Mouse (Mus musculus) brain, embryonic 14.5 days (tissue): ENCODE results near the gene Hic2. TPM values are rescaled to one million over a fixed set of nuclear protein-coding genes. Genes with fewer than 3 reads are reported as not detected.

Experiments used
- DNase-seq: peaks from one replicate; pipeline ENCODE4 v3.0.0-alpha.2; 2011; ENCODE audit warnings: low read depth
- CTCF ChIP-seq: fragments of 200-500 bp; IDR thresholded peaks from 2 replicates; pipeline ENCODE4 v1.5.1; 2012; ENCODE audit warnings: inconsistent platforms, mild to moderate bottlenecking, moderate library complexity, borderline replicate concordance; ENCODE audit not compliant: insufficient read depth, insufficient read length; ENCODE audit errors: extremely low read depth
- POLR2A ChIP-seq: fragments of 200-500 bp; IDR thresholded peaks from 2 replicates; pipeline ENCODE4 v1.6.1; 2012; ENCODE audit warnings: mild to moderate bottlenecking, inconsistent platforms, borderline replicate concordance; ENCODE audit not compliant: poor library complexity, insufficient read depth, insufficient read length, severe bottlenecking; ENCODE audit errors: extremely low read depth
- polyA plus RNA-seq: library from polyadenylated mRNA; depleted of rRNA; stranded (reverse); fragments of >200 nt; gene quantifications from 2 replicates; pipeline ENCODE4 v1.2.3, GENCODE M21; 2012; rRNA removed

The Hic2 gene
- polyA plus RNA-seq: 12.1 and 16.4 TPM in 2 replicates

GRCm38 (mm10) chr16:17232794-17233701, at the start of gene Hic2:
TSS of gene Hic2 (plus strand) at chr16:17233572.
- TF ChIP-seq POLR2A: peak; percentile 97
- no peak for TF ChIP-seq CTCF
- DNase-seq: peak; percentile 97

- no peak for DNase-seq
- no peak for TF ChIP-seq CTCF
Measured at GRCm38 (mm10) chr16:17185475-17185874, 47.9 kb upstream of the Hic2 start.

DNA sequence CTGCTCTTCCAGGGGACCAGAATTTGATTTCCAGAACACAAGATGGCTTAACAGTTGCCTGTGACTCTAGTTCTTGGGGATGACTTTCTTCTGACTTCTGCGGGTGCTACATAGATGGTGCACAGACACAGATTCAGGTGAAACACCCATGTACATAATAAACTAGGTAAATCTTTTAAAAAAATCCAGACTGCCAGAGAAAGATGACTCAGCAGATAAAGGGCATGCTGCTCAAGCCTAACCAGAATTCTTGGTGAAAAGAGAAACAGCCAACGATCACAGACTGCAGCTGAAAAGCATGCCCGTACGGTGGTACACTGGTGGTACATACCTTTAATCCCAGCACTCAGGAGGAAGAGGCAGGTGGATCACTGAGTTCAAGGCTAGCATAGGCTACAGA, 39.5 kb upstream of the Hic2 start:
- no peak for DNase-seq
- TF ChIP-seq POLR2A (no peak), CTCF (no peak)

DNA sequence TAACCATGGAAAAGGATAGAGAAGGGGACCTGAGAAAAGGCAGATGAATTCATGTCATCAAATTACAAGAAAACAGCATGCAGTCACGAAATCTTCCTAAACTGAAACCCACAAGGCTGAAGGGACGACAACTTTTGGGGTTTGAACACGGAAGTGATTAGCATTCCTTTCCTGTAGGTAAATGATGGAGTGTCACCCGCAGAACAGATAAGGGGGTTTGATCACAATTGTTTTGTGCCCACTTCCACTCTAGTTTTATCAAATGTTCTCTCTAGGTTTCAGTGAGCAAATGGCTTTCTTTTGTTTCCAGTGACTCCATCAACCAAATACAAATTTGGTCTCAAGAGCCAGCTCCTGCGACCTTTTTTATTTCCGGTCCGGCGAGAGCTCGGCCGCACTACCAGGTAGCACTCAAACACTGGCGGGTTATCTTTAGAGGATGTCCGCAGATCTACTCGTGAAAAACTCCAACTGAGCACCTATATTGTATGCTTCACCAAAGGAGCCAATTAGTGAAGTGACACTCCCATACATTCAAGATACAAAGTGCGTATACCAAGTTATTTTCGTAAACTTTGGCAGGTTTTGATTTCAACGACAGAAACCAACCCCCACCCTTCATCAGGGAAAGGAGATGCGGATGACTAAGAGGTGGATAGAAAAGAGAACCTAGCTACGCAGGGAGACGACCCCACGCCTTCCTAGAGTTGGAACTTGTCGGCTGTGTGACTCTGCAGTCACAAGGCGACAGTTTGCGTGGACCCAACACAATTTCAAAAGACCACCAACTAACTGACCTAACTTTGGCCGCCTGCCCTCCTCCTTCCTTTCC, 33.0 kb upstream of the Hic2 start:
- peak; percentile 24 for DNase-seq
- TF ChIP-seq POLR2A: no peak
- no peak for TF ChIP-seq CTCF

GRCm38 (mm10) chr16:17200953-17201707, 32.2 kb upstream of the Hic2 start:
- TF ChIP-seq POLR2A (peak; percentile 62; the same call in 1 of the 2 replicates), CTCF (no peak)

DNA sequence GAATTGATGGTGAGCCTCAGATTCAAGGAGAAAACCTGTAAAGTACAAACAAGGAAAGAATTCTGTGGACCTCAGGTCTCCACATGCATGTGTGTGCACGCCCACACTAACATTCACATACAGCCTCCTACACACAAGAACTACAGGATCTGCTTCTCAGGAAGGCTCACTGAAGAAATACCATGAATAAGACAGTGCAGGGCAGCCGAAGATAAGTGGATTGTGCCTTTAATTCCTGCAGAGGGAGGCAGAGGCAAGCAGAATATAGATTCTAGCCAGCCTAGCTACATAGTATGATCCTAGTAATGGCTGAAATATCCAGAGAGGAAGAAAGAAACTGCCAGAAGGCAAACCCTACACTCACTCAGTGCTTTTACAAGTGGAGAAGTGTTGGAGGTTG, 31.4 kb upstream of the Hic2 start:
- DNase-seq: peak; percentile 55
- TF ChIP-seq CTCF: peak; percentile 26; the same call in 1 of the 2 replicates
- TF ChIP-seq POLR2A: no peak

More at GRCm38 (mm10) chr16:17200953-17201707, 32.2 kb upstream of the Hic2 start:
- DNase-seq: peak; percentile 94

DNA sequence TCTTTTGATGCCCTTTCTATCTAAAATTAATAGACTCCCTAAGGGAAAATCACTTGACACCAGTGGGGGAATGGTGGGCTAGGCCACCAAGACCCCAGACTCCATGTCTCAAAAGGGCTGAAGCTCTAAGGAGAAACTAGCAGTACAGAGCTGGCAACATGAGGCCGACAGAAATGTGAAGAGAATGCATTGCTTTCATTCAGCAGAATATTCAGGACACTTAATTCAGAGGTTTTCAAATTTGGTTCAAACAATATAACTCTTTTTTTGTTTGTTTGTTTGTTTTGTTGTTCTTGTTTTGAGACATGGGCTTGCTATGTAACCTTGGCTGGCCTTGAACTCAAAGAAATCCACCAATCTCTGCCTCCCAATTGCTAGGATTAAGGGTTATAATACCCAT, 30.8 kb upstream of the Hic2 start, which contains the start of gene Ube2l3:
Ube2l3 (minus strand) TSS at position 101 of the 400 bp plus-strand sequence.
- DNase-seq: no peak
- TF ChIP-seq CTCF (no peak), POLR2A (no peak)

DNA sequence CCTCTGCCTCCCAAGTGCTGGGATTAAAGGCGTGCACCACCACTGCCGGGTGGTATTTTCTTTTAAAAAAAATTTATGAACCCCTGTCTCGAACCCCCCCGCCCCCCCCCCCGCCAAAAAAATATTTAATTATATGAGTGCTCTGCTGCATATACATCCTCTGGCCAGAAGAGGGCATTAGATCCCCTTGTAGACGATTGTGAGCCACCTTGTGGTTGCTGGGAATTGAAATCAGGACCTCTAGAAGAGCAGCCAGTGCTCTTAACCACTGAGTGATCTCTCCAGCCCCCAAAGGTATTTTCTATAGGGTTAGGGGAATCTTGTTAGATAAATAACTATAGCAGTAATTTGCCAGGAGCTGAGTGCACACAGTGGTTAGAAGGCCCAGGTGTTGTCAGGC, 28.4 kb upstream of the Hic2 start:
- peak; percentile 50 for DNase-seq
- TF ChIP-seq POLR2A (no peak), CTCF (peak; percentile 49; the same call in 1 of the 2 replicates)

DNA sequence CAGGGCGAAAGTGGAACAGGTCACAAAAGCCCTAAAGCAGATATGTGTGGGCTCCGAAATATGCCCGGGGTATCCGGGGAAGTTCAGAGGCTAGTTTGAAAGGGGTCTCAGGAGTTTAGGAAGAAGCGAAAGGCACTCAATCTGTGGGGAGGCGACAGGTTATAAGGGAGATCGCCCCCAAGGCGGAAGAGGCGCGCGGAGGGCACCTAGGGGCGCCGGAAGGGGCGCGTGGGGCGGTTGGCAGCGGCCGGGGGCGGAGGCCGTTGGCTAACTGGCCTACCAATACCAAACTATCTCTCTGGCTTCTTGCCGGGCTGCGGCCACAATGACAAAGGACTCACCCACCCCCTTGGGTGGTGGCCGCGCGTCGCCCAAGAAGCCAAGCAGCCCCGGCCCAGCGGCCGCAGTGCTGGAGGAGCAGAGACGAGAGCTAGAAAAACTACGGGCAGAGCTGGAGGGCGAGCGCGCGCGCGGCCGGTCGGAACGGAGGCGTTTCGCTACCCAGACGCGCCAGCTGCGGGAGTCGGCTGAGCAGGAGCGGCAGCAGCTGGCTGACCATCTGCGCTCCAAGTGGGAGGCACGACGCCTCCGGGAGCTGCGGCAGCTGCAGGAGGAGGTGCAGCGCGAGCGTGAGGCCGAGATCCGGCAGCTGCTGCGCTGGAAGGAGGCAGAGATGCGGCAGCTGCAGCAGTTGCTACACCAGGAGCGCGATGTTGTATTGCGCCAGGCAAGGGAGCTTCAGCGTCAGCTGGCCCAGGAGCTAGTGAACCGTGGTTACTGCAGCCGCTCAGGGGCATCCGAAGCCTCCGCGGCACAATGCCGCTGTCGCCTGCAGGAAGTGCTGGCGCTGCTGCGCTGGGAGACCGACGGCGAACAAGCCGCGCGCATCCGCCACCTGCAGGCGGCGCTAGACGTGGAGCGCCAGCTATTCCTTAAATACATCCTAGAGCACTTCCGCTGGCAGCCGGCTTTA, 24.7 kb upstream of the Hic2 start, which contains the start of gene Rimbp3:
Rimbp3 (plus strand) TSS at position 215 of the 973 bp plus-strand sequence.
- TF ChIP-seq CTCF (peak; percentile 90), POLR2A (no peak)
- DNase-seq: peak; percentile 97
